Mouse (Mus musculus): ENCODE results near the gene Atxn2.
"Not testable (repeated sequence)": the region's sequence is repeated elsewhere in the genome, so short reads cannot be mapped to it uniquely, and the experiment has no call there.

Gene Atxn2

DNA sequence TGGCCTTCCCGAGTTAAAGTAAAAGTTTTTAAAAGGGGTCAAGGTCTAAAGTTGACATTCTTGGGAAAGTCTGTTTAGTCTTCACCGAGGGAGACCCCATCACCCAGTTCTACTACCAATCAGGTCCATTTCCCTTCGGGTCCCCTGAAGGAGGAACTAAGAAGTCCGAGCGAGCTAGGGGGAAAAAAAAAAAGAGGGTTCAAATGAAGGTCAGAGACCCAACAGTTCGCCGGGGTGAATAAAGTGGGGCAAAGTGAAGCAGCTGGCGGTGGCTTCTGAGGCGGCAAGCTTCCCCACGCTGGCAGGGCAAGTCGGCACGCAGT lies 325 bp upstream of the Atxn2 start:
- no peak for DNase-seq (ENCODE audit: low spot score in 2 of 2)

DNA sequence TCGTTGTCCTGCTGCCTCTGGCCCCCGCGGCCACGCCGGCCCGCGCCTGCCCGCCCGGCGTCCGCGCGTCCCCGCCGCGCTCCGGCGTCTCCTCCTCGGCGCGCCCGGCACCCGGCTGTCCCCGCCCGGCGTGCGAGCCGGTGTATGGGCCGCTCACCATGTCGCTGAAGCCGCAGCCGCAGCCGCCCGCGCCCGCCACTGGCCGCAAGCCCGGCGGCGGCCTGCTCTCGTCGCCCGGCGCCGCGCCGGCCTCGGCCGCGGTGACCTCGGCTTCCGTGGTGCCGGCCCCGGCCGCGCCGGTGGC lies 743 bp downstream of the Atxn2 start:
- DNase-seq (ENCODE audit: low spot score in 2 of 2), result no peak

DNA sequence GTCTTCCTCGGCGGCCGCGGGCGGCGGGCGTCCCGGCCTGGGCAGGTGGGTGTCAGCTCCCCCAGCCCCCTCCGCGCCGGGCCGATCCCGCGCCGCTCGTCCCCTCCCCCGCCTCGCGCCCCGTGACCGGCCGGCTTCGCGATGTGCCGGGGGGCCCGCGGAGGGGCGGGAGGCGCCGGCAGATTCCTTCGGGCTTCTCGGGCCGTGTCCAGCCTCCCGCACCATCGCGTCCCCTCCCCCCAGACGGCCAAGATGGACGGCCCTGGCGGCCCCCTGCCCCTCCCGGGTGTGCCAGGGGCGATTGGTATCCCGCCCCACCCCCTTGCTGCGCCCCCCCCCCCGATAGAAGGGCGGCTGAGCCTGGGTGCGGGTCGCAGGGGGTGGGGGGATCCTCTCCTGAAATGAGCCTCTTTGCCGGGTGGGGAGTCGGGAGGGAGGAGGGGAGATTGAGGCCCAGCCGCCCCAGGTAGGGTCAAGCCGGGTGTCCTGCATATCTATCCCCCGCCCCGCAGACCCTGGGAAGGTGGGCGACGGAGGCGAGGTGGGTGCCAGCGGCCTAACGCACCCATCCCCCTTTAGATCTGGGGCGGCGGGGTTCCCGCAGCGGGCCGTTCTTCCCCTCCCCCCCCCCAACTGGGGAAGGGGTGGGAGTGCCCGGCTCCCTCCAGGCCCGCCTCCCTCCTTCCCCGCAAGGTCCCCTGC lies 1.2 kb downstream of the Atxn2 start:
- DNase-seq (ENCODE audit: low spot score in 2 of 2), result peak in 1 of 2 experiments; percentile 20

DNA sequence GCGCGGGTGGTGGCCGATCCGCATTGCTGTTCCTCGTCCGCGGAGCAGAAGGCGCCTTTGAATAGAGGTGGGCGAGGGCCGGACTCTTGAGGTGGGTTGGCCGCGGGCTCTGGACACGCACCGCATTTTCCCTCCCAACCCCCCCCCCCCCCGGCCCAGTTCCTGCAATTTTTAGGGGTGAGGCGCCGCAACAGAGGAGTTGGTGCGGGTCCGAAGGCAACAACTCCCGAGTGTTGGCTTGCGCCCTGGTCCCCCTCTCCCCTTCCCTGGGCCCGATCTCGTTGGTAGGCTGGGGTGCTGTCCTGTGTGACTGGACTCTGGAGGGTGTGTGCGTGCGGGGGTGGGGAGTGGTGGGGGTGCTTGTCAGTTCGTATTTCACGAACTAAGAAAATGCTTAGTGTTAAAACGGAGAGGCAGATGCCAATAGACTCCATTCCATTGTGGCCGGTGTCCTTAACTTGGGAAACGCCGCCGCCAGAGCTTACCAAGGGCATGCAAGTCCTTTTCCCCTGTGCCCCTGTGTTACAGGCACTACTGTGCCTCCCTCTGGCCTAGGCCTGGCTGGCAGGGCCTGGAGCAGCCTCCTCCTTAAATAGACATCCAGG lies 1.9 kb downstream of the Atxn2 start:
- peak; percentile 15 to 19 for DNase-seq (ENCODE audit: low spot score in 2 of 2)

DNA sequence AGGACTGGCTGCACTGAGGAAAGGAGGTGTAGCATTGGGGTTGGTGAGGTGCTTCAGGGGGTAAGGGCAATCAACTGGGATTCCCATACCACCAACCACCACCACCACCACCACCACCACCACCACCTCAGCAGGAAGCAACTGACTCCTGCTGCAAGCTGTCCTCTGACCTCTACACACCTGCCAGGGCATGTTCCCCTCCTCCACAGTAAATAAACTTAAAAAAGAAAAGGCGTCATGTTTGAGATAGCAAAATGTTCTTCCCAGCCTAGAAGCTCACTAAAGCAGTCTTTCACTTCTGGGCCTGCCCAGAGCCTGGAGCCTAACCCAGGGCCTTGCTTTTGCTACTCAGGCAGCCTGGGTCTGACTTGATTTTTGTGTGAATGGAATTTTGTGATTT lies 3.2 kb downstream of the Atxn2 start:
- DNase-seq (ENCODE audit: low spot score in 2 of 2), result no peak

DNA sequence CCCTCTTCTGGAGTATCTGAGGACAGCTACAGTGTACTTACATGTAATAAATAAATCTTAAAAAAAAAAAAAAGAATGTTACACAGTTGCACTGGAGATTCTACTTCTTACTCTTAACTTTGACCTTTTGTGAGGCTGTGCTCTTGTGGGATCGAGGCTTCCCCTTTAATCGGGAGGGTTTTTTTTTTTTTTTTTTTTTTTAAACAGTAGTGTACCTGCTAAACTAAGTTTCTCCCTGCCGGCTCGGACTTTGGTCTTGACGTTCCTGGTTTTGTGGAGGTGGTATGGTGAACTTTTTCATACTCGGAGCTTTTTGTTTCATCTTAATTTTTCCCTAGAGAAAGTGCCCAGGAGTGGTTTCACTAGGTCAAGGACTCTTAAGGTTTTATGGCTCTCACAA lies 3.8 kb downstream of the Atxn2 start:
- DNase-seq (ENCODE audit: low spot score in 2 of 2), result no peak

DNA sequence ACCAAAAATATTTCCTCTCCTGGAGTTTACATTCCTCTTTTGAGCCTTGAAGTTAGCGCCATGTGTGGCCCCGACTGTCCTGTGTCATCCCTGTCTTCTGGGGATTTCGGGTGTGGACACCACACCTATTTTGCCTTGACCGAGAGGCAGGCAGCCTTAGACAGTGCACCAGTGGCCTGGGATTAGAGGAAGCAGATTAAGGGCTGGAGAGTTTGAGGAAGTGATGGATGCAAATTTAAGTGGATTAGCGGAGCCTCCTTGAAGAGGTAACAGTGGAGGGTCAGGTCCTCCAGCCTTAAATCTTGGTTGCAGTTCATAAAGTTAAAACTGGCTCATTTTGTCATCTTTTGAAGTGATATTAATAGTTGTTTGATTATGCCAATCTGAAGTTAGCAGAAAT lies 7.3 kb downstream of the Atxn2 start:
- DNase-seq (ENCODE audit: low spot score in 2 of 2), result no peak

DNA sequence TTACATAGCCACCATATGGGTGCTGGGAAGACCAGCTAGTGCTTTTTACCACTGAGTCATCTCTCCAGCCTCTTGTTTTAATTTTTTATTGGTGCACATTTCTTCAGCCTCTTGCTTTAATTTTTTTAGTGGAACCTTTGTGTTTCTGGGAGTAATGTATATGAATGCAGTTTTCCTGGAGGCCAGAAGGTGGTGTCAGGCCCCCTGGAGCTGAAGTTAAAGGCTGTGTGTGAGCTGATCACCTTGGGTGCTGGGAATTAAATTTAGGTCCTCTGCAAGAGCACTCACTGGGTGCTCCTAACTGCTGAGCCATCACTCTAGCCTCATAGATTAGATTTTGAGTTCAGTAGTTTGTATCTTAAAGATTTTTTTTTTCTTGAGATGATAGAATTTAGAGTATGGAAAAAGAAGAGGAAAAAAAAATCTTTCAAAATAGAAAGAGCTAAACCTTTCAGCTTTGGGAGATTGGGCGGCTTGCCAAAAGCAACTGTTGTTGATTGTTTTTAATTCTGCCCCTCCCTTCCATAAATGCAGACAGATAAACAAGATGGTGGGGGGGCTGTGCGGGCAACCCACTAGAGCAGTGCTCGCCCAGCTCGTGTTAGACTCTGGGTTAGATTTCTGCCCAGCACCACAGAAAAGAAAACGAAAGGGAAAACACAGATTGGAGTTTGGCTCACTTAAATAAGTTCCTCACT lies 9.9 kb downstream of the Atxn2 start:
- DNase-seq (ENCODE audit: low spot score in 2 of 2), result no peak

DNA sequence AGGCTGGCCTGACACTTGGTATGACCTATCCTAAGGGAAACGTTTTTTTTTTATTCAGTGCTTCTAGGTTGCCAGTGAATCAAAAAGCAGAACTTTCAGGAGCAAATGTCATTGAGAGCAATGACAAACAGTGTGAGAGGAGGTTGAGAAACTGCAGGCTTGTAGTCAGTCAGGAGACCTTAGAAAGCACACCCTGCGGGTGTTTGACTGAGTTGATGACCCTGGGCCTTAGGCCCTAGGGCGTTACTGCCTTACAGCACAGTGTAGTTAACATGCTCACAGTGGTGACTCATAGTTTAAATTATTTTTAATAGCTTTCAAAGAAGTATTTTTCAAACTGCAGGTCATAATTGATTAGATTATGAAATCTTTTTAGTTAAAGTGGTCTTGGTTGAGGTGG lies 10.7 kb downstream of the Atxn2 start:
- DNase-seq (ENCODE audit: low spot score in 2 of 2), result no peak

DNA sequence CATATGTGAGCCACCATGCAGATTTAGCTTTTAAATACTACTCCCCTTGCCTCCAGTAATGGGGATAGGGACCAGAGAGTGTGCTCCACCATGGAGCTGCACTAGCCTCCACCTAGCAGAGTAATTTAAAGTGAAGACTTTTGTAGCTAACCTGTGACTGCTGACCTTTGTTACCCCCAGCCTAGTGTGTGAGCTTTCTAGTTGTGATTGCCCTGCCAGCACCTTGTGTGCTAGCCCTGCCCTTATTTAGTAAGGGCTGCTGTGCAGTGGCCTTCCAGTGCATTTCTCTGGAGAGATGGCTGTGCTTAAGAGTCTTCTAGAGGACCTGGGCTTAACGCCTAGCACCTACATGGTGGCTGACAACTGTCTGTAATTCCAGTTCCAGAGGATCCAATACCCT lies 13.5 kb downstream of the Atxn2 start:
- DNase-seq (ENCODE audit: low spot score in 2 of 2), result no peak

DNA sequence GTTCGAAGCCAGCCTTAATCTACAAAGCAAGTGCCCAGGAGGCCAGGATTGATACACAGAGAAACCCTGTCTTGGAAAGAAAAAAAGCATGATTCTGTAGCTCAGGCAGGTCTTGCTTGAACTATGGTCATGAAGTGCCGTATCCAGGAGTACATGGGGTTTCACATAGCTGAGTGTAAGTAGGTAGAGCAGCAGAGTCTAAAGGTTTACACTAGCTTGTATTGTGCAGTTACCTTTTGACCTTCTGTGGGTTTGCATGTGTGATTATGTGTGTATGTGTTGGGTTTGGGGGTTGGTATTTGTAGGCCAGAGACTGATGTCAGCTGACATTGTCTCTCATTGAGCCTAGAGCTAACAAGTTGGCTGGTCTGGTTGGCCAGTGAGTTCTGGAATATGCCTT lies 18.9 kb downstream of the Atxn2 start:
- DNase-seq (ENCODE audit: low spot score in 2 of 2), result no peak

DNA sequence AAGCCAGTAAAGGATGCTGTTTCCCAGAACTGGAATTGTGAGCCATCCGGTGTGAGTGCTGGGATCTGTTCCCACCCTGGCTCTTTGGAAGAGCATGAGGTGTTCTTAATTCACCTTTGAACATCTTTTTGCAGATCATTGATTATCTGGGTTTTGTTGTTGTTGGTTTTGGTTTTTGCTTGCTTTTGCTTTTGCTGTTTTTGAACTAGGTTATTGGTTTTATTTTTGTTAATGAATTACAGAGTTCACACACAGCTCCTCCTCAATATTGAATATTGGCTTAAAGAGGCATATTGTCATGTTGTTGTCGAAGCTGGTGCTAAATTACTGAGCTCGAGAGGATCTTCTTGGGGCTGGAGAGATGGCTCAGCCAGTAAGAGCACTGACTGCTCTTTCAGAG lies 25.5 kb downstream of the Atxn2 start:
- DNase-seq (ENCODE audit: low spot score in 2 of 2), result no peak

DNA sequence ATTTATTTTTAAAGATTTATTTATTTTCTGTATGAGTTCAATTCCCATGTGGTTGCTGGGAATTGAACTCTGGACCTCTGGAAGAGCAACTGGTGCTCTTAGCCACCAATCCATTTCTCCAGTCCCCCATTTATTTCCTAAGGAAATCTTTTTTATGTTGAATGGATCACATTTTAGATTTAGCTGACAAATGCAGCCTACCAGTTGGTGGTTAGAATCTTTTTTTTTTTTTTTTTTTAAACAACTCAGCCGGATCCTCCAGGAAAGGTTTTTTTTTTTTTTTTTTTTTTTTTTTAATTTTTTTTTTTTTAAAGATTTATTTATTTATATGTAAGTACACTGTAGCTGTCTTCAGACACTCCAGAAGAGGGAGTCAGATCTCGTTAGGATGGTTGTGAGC lies 27.0 kb downstream of the Atxn2 start:
- not testable (repeated sequence) for DNase-seq (ENCODE audit: low spot score in 2 of 2)

DNA sequence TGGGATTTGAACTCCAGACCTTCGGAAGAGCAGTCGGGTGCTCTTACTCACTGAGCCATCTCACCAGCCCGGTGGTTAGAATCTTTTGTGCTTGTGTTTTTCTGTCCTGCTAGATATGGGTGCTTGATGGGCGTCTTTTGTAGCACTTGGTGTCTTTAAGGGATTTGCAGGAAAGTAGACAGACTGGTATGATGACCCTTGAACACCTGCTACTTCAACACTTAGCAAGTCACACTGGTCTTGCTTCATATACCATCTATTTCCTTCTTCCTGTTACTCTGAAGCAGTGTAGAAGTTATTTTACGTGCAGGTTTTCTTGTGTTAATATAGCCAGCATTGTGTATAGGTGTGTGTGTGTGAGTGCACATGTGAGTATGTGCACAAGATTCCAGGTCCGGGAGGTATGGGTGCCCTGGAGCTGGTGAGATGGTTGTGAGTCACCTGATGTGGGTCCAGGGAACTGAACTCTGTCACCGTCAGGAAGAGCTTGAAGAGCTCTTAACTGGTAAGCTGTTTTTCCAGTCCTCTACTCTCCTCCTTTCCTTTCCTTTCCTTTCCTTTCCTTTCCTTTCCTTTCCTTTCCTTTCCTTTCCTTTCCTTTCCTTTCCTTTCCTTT lies 27.5 kb downstream of the Atxn2 start:
- no peak for DNase-seq (ENCODE audit: low spot score in 2 of 2)

DNA sequence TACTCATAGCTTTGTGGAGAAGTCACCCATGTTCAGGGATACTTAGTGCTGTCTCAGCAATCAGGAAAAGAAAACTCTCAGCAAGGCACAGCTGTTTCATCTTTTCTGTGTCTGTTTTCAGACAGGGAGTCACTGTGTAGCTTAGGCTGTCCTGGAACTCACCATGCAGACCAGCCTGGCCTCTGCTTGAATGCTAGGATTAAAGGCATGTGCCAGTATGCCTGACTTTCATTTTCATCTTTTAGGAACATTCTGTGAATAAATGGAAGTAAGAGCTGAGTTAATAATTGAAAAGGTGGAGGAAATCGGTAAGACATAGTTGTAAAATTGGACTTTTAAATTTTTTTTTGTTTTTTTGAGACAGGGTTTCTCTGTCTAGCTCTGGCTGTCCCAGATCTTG lies 29.4 kb downstream of the Atxn2 start:
- no peak for DNase-seq (ENCODE audit: low spot score in 2 of 2)

DNA sequence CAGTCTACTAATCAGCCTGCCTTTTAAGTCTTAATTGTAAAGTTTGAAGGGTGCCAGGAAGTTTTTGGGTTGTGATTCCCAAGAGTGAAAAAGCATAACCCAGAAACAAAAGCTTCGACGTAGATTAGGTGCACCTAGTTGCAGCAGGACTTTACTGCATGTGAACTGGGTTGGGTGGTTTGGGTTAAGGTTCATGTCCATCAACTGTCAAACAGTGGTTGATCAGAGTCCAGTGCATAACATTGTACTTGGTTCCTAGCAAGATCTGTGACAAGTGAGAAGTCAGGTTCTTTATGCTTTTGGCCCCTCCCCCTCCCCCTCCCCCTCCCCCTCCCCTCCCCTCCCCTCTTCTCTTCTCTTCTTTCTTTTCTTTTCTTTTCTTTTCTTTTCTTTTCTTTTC lies 31.8 kb downstream of the Atxn2 start:
- DNase-seq (ENCODE audit: low spot score in 2 of 2), result no peak

DNA sequence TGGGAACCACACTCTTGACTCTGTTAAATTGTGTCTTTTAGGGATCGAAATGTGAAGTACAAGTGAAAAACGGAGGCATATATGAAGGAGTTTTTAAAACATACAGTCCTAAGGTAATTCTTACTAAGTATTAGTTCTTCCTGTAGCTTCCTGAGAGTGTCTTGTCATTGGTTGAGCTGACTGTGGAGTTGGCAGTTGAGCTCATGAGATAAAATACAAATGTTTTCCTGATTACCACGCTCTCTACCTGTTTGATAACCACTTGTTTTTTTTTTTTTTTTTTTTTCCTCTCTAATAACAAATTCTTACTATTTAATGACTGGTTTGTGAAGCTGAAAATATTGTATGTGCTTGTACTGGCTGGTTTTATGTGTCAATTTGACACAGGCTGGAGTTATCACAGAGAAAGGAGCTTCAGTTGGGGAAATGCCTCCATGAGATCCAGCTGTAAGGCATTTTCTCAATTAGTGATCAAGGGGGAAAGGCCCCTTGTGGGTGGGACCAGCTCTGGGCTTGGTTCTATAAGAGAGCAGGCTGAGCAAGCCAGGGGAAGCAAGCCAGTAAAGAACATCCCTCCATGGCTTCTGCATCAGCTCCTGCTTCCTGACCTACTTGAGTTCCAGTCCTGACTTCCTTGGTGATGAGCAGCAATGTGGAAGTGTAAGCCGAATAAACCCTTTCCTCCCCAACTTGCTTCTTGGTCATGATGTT lies 36.9 kb downstream of the Atxn2 start:
- DNase-seq (ENCODE audit: low spot score in 2 of 2), result not testable (repeated sequence)

DNA sequence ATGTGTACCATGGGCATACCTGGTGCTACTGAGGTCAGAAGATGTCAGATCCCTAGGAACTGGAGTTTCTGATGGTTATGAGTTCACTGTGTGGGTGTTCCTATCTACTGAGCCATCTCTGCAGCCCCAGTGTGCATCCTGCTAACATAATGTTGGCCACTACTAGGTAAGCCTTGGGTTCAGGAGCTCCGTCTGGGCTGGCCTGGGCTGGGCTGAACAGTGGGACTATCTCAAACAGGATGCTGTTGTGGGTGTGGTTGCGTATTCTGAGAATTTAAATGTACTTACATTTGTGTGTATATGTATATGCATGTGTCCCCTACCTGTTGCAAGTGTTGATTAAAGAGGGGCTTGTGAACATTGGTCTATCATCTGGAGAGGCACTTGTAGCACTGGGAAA lies 38.5 kb downstream of the Atxn2 start:
- no peak for DNase-seq (ENCODE audit: low spot score in 2 of 2)

DNA sequence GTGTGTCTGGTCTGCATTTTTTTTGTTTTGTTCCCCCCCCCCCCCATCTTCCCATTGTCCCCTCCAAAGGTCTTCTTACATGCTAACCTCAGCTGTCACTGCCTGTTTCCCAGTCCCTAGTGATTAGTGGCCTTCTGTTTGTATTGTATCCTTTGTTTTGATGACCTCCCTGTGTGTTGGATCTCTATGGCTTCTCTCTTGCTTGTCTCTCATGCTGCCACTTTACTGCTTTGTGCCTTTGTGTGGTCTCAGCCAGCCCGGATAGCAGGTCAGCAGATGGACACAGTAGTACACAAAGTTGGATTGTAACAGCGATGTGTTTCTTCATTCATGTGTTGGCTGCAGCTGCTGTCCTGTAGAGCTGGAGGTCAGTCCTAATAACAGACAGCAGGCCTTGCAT lies 46.8 kb downstream of the Atxn2 start:
- DNase-seq (ENCODE audit: low spot score in 2 of 2), result no peak

DNA sequence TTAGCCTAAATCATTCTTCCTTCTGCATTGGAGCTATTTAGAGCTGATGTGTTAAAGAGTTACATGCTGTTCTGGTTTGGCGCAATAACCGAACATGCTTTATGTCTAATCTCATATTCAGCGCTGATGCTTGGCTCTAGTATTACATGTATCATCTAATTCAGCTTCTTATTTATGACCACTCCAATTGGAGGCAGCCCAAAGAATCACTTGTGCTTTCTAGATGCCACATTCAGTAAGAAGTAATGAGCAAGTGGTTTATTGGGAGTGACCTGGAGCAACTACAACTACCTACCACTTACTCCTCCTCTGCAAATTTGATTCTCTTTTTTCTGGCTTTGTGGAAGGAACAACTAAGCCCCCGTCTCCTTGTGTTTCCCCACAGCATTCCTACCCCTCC lies 47.2 kb downstream of the Atxn2 start:
- DNase-seq (ENCODE audit: low spot score in 2 of 2), result no peak

DNA sequence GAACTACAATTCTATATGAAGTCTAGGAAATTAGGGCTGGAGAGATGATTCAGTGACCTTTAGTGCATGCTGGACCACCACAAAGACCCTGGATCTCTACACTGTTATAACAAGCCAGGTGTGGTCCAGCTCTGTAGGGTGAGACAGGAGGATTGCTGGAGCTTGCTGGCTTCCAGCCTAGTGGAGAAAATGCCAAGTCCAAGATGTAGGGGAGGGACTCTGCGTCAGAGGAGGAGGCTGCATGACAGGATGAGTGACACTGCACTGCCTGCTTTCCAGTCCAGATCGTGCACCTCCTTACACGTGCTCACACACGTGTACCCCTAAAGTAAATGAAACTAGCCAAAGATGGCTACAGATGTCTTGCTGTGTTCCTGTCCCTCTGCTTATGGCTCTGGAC lies 48.8 kb downstream of the Atxn2 start:
- DNase-seq (ENCODE audit: low spot score in 2 of 2), result no peak

DNA sequence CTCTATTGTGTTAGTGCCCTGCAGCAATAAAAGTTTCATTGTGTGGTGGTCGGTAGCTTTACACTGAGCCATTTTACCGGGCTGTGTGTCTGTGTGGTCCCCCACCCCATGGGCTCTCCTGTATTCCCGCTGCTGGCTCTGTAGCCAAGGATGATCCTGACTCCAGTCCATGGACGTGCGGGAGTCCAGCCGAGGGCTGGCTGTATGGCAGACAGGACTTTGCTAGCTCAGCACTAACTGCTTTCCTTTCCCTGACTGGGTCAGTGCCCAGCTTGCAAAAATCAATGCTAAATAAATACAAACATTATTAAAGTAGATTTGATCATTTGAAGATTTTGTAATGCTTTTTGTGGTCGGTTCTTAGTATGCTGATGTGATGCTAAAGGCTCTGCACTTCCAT lies 50.3 kb downstream of the Atxn2 start:
- DNase-seq (ENCODE audit: low spot score in 2 of 2), result no peak

DNA sequence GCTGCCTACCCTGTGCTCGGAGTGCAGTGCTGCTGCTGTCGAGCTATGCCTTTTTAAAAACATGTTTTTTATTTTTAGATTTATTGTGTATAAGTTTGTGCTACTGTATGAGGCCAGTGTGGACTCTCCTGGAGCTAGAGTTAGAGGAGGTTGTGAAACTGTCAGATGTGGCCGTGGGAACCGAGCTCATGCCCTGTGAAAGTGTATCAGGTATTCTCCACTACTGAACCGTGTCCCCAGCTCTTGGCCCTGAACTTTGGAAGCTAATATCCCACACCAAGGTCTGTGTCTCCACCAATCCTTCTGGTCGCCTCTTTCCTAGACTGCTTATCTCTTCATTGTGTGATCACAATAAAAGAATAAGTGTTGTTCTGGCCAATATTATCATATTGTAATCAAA lies 51.8 kb downstream of the Atxn2 start:
- no peak for DNase-seq (ENCODE audit: low spot score in 2 of 2)

All from spleen, postnatal 14 days (tissue).